Mouse (Mus musculus) stomach, adult 2 months (tissue): ENCODE results near the gene Olfr1261. TPM values are rescaled to one million over a fixed set of nuclear protein-coding genes. Genes with fewer than 3 reads are reported as not detected.

Source experiments
- polyA plus RNA-seq: library from polyadenylated mRNA; depleted of rRNA; stranded (reverse); fragments of >200 nt; gene quantifications from 2 replicates; pipeline ENCODE4 v1.2.3, GENCODE M21; 2012; rRNA removed

Olfr1261 gene
- polyA plus RNA-seq = not detected in 2 replicates

DNA sequence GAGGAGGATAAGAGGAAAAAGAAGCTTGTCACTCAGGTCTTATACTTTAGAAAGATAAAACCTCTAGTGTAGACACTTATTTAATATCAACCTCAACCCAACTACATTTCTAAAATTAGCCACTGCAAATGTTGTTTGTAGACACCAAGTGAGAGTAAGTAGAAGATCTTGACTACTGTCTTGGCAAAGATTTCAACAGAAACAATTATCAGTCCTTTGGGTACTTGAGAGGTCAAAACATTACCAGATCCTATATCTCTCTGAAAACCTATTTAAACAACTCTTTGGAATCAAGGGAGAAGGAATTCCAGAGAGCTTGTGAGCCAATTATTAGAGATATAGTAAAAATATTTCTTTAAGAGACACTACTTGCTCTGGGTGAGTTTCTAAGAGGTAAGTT lies at the start of gene Olfr1261:
Gene Olfr1261 (plus strand): TSS at position 301 of the 400 bp plus-strand sequence.

DNA sequence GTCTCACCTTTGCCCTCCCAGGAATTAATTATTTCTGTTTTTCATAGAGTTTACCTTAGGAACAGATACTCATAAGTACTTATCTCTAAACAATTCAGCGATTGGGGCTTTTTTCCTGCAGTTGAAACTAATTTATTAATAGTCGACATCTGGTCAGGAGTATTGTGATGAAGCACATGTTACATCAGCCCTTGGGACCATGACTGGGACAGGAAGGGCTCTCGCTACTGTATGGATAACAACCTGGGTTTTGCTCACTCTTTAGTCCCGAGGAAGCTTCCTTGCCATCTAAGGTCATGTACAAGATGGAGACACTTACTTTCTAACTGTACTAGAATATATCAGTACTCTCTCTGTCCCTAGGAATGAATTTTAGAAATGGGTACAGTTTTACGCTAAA lies 42.5 kb upstream of the Olfr1261 start, which contains the start of gene Olfr1259:
Gene Olfr1259 (minus strand): TSS at position 101 of the 400 bp plus-strand sequence.

DNA sequence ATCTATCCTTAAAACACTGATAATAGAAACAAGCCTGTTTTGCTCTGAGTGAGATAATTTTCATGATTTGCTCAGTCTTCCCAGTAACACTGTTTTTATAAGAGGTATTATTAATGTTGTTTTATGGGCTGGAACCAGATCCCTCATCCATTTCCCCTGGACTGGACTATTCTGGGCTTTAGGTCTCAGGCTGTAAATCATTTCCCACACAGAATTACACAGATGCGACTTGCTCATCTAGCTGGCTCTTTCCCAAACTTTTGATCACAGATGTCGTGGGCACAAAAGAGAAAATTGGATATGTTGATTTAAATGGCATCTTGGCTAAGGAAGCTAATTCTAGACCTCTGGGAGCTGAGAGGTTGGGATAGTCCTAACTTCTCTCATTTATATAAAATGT lies 16.8 kb upstream of the Olfr1261 start, which contains the start of gene Olfr1260:
Gene Olfr1260 (plus strand): TSS at position 157 of the 400 bp plus-strand sequence.

DNA sequence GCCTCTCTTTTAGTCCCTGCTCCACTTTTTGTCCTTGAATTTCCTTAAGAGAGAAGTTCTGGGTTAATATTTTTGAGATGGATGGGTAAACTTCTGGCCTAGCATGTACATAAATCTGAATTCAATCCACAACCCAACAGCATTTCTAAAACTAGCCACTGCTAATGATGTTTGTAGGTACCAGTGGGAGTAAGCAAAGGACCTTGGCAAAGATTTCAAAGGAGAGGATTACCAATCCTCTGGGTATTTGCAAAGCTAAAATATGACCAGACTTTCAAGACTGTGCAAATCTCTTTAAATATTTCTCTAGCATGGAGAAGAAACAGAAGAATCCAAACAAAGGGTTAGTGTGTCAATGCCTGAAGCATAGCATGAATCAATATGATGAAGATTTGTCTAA lies 8.8 kb downstream of the Olfr1261 start, which contains the start of gene Olfr1262:
Gene Olfr1262 (plus strand): TSS at position 301 of the 400 bp plus-strand sequence.

DNA sequence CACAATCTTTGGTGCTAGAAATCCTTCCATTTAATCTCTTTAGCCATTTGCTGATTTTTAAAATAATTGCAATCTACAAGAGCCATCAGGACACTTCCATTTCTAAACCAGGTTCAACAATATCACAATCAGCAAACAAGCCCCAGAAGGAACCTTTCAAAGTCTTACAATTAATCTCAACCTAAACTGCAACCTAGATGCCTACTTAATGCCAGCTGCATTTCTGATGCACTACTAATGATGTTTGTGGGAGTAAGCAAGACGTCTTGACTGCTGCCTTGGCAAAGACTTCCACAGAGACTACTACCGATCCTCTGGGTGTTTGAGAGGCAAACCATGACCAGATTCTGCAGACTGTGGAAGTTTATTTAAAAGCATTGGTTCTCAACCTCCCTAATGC lies 20.8 kb downstream of the Olfr1261 start, which contains the start of gene Olfr1263:
Gene Olfr1263 (plus strand): TSS at position 301 of the 400 bp plus-strand sequence.

DNA sequence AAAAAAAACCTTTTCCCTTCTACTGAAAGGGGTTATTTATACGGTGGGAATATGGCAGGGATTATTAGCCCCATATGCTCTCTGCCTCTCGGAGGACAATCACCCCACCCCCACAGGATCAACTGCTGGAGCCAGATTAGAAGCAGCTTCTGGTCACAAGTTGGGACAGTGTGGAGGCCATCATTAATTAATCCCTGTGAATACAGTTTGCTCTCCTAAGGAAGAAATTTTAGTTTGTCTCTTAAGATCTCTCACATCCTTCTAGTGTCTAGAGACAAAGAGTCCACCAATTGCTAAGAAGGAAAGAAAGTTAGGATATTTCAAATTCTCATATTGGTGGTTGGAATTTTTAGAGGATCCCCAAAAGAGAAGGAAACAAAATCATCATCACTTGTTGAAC lies 34.5 kb downstream of the Olfr1261 start, which contains the start of gene Olfr1264:
Gene Olfr1264 (minus strand): TSS at position 101 of the 400 bp plus-strand sequence.

DNA sequence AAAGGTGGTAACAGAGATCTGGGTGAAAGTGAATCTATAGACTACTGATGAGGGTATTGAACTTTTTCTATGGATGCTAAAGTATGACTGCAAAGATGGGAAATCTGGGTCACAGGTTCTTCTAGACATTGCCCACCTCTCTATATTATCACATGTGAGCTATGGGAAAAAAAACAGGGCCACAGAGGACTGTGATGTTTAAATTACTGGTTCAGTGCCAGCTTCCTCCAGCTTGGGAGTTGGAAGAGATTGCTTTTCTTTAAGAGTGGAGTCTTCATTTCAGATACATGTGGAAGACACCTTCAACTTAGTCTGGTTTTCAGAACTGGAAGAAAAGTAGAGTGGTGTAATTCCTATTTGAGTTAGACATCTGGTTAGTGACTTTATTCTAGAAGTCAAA lies 44.0 kb downstream of the Olfr1261 start, which contains the start of gene Olfr1265:
Gene Olfr1265 (plus strand): TSS at position 301 of the 400 bp plus-strand sequence.

Other genes with a start within 250 kb of the Olfr1261 start
- gene Olfr1253, start 234.1 kb upstream of the Olfr1261 start, polyA plus RNA-seq = not detected in 2 replicates
- not detected in 2 replicates for gene Olfr1254, start 197.6 kb upstream of the Olfr1261 start, polyA plus RNA-seq
- gene Olfr1255, start 179.2 kb upstream of the Olfr1261 start, polyA plus RNA-seq = not detected in 2 replicates
- not detected in 2 replicates for gene Olfr1256, start 149.7 kb upstream of the Olfr1261 start, polyA plus RNA-seq
- not detected in 2 replicates for gene Olfr48, start 143.0 kb upstream of the Olfr1261 start, polyA plus RNA-seq
- not detected in 2 replicates for gene Olfr1257, start 112.8 kb upstream of the Olfr1261 start, polyA plus RNA-seq
- not detected in 2 replicates for gene Olfr1258, start 63.9 kb upstream of the Olfr1261 start, polyA plus RNA-seq
- 0.03 TPM in 1 of 2 replicates, not detected in the other for gene Olfr1259, start 42.6 kb upstream of the Olfr1261 start, polyA plus RNA-seq
- gene Olfr1260, start 16.9 kb upstream of the Olfr1261 start, polyA plus RNA-seq = not detected in 2 replicates
- gene Olfr1262, start 8.9 kb downstream of the Olfr1261 start, polyA plus RNA-seq = not detected in 2 replicates
- gene Olfr1263, start 20.9 kb downstream of the Olfr1261 start, polyA plus RNA-seq = not detected in 2 replicates
- gene Olfr1264, start 34.4 kb downstream of the Olfr1261 start, polyA plus RNA-seq = not detected in 2 replicates
- not detected in 2 replicates for gene Olfr1265, start 44.1 kb downstream of the Olfr1261 start, polyA plus RNA-seq
- gene Olfr140, start 72.4 kb downstream of the Olfr1261 start, polyA plus RNA-seq = not detected in 2 replicates
- not detected in 2 replicates for gene Olfr1269, start 130.2 kb downstream of the Olfr1261 start, polyA plus RNA-seq
- gene Olfr32, start 151.1 kb downstream of the Olfr1261 start, polyA plus RNA-seq = not detected in 2 replicates
- not detected in 2 replicates for gene Olfr1270, start 161.9 kb downstream of the Olfr1261 start, polyA plus RNA-seq
- gene Olfr1506, start 233.3 kb downstream of the Olfr1261 start, polyA plus RNA-seq = not detected in 2 replicates